Mouse (Mus musculus) 416B (cell line): ENCODE data around the gene Cd38.
A peak's percentile ranks its signal among the peaks of the same experiment; 100 is the strongest.

Experiments used
- DNase-seq: peaks from one replicate; pipeline ENCODE4 v3.0.0; 2011; ENCODE audit warnings: low read depth

Gene Cd38

DNA sequence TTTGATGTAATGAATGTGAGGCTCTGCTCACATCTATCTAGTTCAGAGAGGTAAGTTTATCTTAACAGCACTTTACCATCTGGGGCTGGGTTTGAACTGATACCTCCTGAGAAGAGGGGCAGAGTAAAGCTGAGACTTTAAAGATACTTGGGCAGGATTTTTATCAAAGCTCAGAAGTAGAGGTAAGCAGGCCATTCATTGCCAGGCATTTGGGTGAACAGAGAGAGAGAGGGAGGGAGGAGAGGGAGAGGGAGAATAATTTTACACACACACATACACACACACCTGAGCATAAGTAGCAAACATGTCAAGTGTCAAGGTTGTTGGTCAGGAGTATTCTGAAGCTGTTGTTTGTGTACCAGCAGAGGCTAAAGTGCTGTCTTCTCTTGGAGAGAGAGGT, at the start of gene Cd38:
TSS of gene Cd38 (plus strand) at position 301 of the 400 bp plus-strand sequence.
- DNase-seq = no peak

- peak; percentile 16 for DNase-seq
Measured at GRCm38 (mm10) chr5:43818695-43819094, 49.7 kb upstream of the Cd38 start, which contains the start of gene Bst1. Gene Bst1, plus strand, starts transcription at chr5:43818885.

- DNase-seq = no peak
Measured at GRCm38 (mm10) chr5:43820785-43821184, 47.6 kb upstream of the Cd38 start.

DNA sequence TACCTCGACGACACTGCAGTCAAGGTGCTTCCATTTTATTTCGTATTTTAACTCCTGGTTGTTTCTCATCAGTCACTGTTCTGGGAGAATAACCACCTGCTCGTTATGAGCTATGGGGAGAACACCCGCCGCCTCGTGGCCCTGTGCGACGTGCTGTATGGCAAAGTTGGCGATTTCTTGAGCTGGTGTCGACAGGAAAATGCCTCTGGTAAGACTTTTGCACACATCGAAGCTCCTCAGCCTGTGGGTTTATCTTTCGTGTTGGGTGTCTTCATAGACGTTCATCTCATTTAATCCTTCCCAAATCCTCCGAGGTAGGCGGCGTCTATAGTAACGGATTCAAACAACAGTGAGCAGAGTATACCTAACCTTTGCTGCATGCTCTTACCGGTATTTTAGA, 46.8 kb upstream of the Cd38 start, which contains the start of gene Fbxl5:
TSS of gene Fbxl5 (minus strand) at position 101 of the 400 bp plus-strand sequence.
- DNase-seq = no peak

DNA sequence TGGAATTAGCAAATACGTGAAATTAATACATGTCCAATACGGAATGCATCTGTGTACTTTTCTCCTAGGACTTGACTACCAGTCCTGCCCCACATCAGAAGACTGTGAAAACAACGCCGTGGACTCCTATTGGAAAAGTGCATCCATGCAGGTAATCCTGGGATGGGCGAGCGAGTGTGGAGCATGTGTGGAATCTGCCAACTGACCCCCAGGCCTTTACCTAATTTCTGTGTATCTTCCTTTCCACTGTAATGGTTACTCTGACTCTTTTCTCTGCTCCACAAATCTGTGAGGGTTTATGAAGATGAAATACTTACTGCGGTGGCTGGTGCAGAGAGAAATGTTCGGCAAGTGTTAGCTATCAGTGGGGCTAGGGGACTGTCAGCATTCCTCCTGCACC, 46.2 kb upstream of the Cd38 start:
- no peak for DNase-seq

DNA sequence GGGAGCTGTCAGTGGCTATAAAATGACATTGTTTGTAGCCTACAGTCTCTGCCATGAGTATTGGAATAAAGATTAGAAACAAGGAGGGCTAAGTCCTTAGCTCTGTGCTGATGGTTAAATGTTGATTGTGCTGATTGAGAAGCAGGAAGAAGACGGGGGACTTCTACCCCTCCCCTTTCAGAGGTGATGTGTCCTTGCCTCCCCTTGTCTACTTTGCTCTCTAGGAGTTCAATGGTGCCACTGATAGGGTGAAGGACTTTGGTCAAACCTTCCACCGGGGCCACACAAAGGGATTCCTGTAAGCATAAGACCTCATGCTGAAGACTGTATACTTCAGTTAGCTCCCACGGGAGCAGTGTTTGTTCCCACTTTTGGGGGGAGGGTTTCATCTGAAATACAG, 45.5 kb upstream of the Cd38 start:
- DNase-seq = no peak

DNA sequence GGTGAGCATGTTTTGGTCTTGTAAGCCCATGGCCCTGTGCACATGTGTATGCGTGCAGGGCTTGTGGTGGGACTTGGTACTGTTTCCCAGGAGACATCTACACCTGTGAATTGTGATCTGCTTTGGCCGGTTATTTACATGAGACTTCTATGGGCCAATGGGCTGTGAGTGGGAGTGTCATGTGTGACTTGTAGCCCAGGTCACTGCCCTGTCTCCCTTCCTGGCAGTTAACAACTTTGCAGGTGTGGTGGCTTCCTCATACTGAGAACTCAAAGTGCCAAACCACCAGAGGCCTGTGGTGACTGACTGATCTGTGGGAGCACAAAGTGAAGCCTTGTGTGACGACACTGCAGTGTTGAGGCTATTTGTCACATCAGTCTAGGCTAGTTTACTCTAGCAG, 43.8 kb upstream of the Cd38 start:
- no peak for DNase-seq

- peak; percentile 37 for DNase-seq
Measured at GRCm38 (mm10) chr5:43826883-43827282, 41.5 kb upstream of the Cd38 start.

GRCm38 (mm10) chr5:43827366-43827765, 41.0 kb upstream of the Cd38 start:
- no peak for DNase-seq

DNA sequence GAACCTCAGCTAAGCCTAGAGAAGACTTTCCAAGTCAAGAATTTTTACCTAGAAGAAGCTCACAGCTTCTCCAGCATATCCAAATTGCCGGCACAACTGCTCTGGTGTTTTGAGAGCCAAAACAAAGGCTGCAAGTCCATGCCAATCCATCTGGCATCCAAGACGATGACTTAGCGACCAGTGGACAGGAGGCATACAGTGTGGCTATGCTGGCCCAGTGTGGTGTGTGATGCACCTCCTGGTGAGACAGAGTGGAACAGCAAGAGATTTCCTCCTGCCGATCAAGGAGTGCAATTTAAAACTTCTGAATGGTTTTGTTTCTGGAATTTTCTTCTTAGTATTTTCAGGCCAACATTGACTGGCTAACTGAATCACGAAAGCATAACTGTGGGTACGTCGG, 31.8 kb upstream of the Cd38 start:
- peak; percentile 67 for DNase-seq

DNA sequence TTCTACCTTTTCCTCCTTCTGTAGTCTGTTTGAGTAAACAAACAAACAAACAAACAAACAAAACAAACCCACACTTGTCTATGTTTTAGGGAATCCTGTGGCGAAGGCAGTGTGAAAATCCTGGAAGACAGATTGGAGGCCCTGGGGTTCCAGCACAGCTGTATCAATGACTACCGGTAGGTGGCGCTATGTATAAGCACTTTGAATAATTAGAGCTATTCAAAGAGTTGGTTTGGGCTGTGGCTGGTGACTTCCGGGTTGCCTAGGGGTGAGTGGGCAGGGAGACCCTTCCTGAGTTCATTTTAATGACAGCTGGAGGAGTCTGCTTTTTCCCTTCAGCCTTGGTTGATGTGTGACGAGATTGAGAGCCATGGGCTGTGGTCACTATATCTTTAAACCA, 31.0 kb upstream of the Cd38 start:
- peak; percentile 71 for DNase-seq

DNA sequence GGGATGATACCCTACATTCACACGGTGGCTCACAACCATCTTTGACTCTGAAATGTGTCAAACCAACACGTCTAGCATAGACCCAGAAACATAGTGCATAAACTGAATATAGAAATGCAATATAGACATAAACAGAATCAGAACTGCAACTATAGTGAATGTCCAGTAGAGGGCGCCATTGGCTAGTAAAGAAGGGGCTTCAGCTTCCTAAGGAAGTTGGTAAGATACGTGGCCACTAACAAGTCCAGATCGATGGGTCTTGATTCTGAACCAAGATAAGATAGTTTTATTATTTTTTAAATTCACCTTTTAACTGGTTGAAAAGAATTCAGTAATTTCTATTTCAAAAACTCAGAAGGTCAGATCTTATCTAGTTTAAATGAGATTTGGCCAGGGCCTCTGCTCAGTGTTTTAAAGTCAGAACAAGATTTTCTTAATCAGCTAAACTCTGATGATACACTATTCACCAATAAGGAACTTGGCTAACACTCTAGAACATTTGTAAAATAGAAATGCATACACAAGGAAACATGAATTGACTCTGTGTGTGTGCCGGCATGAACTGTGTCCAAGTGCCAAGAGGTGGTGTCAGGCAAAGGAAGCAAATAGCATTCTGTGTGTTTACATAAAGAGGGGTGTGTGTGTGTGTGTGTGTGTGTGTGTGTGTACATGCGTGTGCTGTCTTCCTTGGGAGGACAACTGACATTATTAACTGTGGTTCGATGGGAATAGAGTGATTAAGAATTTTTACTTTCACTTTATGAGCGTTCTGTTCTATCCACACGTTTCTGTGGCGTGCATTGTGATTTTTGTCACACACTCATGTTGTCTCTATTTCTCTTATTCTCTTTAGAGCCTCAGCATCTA, 27.0 kb upstream of the Cd38 start:
- peak; percentile 88 for DNase-seq

DNA sequence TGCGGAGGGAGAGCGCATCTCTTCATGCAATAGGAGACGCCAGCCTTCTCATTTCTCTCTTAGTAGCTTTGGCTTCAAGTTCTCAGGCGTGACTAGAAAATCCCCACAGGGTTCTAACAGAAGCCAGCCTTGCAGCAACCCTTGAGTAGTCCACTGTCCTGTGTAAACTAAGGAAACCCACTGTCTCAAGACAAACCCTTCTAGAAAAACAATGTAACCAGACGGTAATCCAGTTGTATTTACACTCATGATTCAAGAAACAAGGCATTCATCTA, 26.4 kb upstream of the Cd38 start:
- peak; percentile 33 for DNase-seq

DNA sequence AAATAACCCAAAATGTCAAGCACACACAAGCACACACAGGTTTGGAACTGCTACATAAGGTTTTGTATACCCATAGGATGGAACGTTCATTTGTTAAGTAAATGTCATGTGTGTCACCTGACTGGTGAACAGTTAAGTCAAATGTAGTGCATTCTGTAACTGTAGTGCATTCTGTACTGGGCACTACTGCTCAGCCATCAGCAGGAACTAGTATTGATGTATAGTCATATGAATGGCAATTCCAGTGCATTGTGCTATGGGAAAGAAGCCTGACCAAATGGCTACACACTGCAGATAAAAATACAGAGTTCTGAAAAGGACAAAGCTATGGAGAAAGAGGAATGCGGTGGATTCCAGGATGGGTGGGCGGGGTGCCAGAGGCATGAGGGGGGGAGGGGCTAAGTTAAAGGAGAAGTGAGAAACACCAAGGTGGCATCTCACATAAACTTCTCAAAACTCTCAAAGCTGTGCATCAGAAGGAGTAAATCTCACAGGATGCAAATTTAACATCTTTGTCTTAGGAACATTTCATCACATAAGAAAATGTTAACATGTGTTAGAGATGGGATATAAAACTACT, 25.7 kb upstream of the Cd38 start:
- no peak for DNase-seq

- DNase-seq = no peak
Measured at GRCm38 (mm10) chr5:43845083-43845482, 23.3 kb upstream of the Cd38 start.

DNA sequence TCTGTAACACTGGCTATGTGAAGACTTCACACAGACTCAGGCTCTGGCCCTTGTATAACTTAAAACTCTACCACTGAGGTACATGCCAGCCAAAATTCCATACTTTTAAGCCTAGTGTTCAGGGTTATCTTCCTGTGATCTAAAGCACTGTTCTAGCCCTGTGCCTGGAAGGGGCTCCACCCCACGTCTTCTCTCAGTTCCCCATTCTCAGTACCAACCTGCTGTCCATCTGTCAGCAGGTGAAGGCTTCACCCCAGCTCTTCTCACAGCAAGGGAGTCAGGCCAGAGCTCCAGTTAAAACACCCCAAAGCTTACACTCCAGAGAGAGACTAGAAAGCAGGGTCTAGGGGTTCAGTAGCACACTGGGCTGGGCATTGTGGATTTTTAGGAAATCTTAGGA, 22.7 kb upstream of the Cd38 start:
- DNase-seq = no peak

- no peak for DNase-seq
Measured at GRCm38 (mm10) chr5:43846227-43846626, 22.1 kb upstream of the Cd38 start.

- DNase-seq = no peak
Measured at GRCm38 (mm10) chr5:43847555-43847954, 20.8 kb upstream of the Cd38 start.

- DNase-seq = no peak
Measured at GRCm38 (mm10) chr5:43848275-43848674, 20.1 kb upstream of the Cd38 start.

DNA sequence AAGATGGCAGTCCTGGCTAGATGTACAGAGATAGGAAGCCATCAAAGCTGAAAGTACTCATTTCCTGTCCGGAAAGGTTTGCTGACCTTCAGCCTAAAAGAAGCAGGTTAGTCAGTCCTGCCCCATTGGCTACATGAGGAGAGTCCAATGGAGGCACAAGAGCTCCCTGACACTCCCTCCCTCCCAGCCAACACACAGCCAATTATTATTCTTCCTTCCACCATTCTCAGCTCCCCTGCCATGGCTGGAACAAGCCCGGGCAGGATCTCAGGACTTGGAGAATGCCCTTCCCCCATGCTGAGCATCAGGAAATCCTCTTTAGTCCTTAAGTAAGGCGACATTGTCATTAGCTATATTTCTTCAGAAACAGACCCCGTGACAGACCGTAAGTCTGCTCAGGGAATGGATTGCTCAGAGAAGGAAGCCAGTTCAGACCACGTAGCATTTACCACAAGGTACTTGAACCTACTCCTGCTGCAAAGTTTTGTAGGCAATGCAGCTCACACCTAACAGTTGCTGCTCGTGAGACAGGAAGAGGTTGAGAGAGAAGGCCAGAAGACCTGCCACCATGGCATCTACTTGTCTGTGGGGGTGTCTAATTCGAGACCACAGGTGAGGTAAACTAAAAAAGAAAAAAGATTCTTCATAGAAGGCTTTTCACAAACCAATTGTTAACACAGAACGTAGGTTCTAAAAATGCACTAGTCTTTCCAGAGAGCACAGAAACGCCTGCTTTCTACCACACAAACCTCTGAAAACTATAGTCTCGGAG, 15.1 kb upstream of the Cd38 start:
- peak; percentile 83 for DNase-seq

DNA sequence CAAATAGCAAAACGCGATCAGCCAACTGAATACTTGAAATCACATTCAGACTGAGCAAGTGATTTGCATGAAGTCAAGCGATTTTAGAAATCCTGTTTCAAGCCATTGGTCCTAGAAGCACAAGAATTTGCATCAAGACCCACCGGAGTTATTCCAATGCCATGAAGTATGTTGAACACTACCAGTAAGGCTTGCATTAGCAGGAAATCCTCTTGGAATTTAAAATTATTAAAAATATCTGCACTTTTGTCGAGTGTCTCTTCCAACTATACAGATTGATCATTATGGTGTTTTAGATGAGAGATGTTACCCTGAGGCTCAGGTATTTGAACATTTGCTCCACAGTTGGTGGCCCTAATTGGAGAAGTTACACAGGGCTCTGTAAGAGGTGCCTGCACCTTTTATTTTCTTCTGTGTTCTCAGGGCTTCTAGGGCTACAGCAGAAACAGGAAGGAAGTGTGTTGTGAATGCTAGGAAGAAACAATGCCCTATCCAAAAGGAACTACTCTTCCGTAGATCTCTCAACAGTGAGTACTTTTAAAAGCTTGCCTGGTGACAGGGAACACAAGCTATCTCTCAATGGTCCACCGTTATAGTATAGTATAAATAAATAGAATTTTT, 14.4 kb upstream of the Cd38 start:
- no peak for DNase-seq

- peak; percentile 93 for DNase-seq
Measured at GRCm38 (mm10) chr5:43855769-43856168, 12.6 kb upstream of the Cd38 start.

DNA sequence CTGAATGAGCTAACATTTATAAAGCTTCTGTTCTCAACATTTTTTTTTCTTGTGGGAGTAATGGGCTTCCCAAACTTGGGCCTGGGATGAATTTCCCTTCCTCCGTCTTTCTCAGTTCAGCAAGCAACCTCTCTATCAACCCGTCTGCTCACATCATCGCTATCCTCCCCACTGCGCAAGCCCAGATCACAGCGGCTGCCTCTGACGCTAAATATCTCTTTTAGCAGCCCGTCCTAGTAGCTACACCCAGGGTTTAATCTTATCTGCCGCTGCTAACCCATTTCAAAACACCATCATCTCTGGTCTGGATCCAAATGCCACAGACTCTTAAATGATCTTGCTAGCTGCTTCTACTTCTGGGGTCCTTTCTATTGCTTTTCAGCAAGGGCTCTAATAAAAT, 8.7 kb upstream of the Cd38 start:
- no peak for DNase-seq
